Mouse (Mus musculus) embryonic facial prominence, embryonic 11.5 days (tissue): ENCODE measurements around the gene Zfp664. TPM values are rescaled to one million over a fixed set of nuclear protein-coding genes. Genes with fewer than 3 reads are reported as not detected.

ENCODE experiments used
- ATAC-seq: fragments of 200-750 bp; cut with Nextera tagmentation; replicated peaks from 2 replicates; pipeline ENCODE4 v1.8.0; 2017; ENCODE audit warnings: low read depth; ENCODE audit not compliant: insufficient number of reproducible peaks, low FRiP score, low TSS enrichment
- DNase-seq: peaks from one replicate; pipeline ENCODE4 v3.0.0-alpha.2; 2015; ENCODE audit warnings: low spot score
- H3K27ac ChIP-seq: fragments of 300-500 bp; sonication (generic); replicated peaks from 2 replicates; pipeline ENCODE4 v1.5.1; 2014; ENCODE audit warnings: mild to moderate bottlenecking, low read depth, low read length, control low read depth
- H3K27me3 ChIP-seq: fragments of 300-500 bp; sonication (generic); 2 replicates; pipeline ENCODE4 v1.6.1; 2014; ENCODE audit warnings: mild to moderate bottlenecking, low read length, moderate library complexity, mixed read lengths; ENCODE audit not compliant: control insufficient read depth, insufficient read depth
- H3K36me3 ChIP-seq: fragments of 300-500 bp; sonication (generic); replicated peaks from 2 replicates; pipeline ENCODE4 v1.6.1; 2014; ENCODE audit warnings: low read depth, mild to moderate bottlenecking, low read length, moderate library complexity, mixed read lengths; ENCODE audit not compliant: control insufficient read depth, insufficient read depth
- H3K4me1 ChIP-seq: fragments of 300-500 bp; sonication (generic); 2 replicates; pipeline ENCODE4 v1.6.1; 2014; ENCODE audit warnings: low read length, mixed read lengths; ENCODE audit not compliant: control insufficient read depth, insufficient read depth
- H3K4me2 ChIP-seq: fragments of 300-500 bp; sonication (generic); 2 replicates; pipeline ENCODE4 v1.6.1; 2014; ENCODE audit warnings: low read depth, mild to moderate bottlenecking, control low read depth, low read length, moderate library complexity
- H3K4me3 ChIP-seq: fragments of 300-500 bp; sonication (generic); 2 replicates; pipeline ENCODE4 v1.5.1; 2014; ENCODE audit warnings: low read depth, low read length, control low read depth
- H3K9ac ChIP-seq: fragments of 300-500 bp; sonication (generic); replicated peaks from 2 replicates; pipeline ENCODE4 v1.6.1; 2014; ENCODE audit warnings: mild to moderate bottlenecking, control low read depth, low read length
- H3K9me3 ChIP-seq: fragments of 300-500 bp; sonication (generic); replicated peaks from 2 replicates; pipeline ENCODE4 v1.6.1; 2016; ENCODE audit warnings: mild to moderate bottlenecking, low read length, inconsistent platforms, mixed read lengths; ENCODE audit not compliant: control insufficient read depth
- WGBS: fragments of 180-500 bp; shearing (Covaris S2); extraction: QIAGEN DNeasy Blood & Tissue Kit; methylation state at CpG from one replicate; pipeline ENCODE4 v1.1.7; 2014; 5-methylcytosine and 5-hydroxymethylcytosine counted together
- polyA plus RNA-seq: library from polyadenylated mRNA; unstranded; fragments of >200 nt; fragmentation: Nextera tagmentation; extraction: Ambion mirVana; gene quantifications from 2 replicates; pipeline ENCODE4 v1.2.1, GENCODE M21; 2014

Zfp664 gene
- polyA plus RNA-seq, 1 experiment from 2014 or later, result 126 TPM

GRCm38 (mm10) chr5:124912946-124913933 lies 50.7 kb downstream of the Zfp664 start:
- Histone ChIP-seq H3K27me3 (no peaks in the 10 kb centered on the region), H3K9ac (no peak overlapping the region), H3K36me3 (no peaks in the 10 kb centered on the region), H3K4me3 (no peak overlapping the region), H3K9me3 (no peaks in the 10 kb centered on the region), H3K4me2 (no peak overlapping the region), H3K27ac (no peak overlapping the region), H3K4me1 (no peaks in the 10 kb centered on the region)
- ATAC-seq, result no peak
- 33% methylated on average over 20 of the region's 20 CpGs for WGBS
- no peak for DNase-seq

- no peak overlapping the region for H3K4me2 ChIP-seq
- WGBS, result 87% methylated on average over 3 of the region's 3 CpGs
- H3K4me3 ChIP-seq, result no peak overlapping the region
- H3K27me3 ChIP-seq, result no peaks in the 10 kb centered on the region
- no peaks in the 10 kb centered on the region for H3K36me3 ChIP-seq
- ATAC-seq (no peak), DNase-seq (no peak)
- no peak overlapping the region for H3K27ac ChIP-seq
- no peak overlapping the region for H3K9ac ChIP-seq
- H3K9me3 ChIP-seq, result no peaks in the 10 kb centered on the region
- no peaks in the 10 kb centered on the region for H3K4me1 ChIP-seq
Observed at GRCm38 (mm10) chr5:124919798-124920197, 57.3 kb downstream of the Zfp664 start.

GRCm38 (mm10) chr5:124921410-124921809 lies 58.9 kb downstream of the Zfp664 start:
- H3K4me3 ChIP-seq, result no peak overlapping the region
- no peak for DNase-seq
- no peak for ATAC-seq
- no peak overlapping the region for H3K9ac ChIP-seq
- no peaks in the 10 kb centered on the region for H3K27me3 ChIP-seq
- no peaks in the 10 kb centered on the region for H3K36me3 ChIP-seq
- no peaks in the 10 kb centered on the region for H3K4me1 ChIP-seq
- no peak overlapping the region for H3K27ac ChIP-seq
- no peaks in the 10 kb centered on the region for H3K9me3 ChIP-seq
- H3K4me2 ChIP-seq, result no peak overlapping the region

- peak; percentile 24 for DNase-seq
- no peak overlapping the region for H3K27ac ChIP-seq
- no peak overlapping the region for H3K9ac ChIP-seq
- H3K9me3 ChIP-seq, result no peaks in the 10 kb centered on the region
- no peak for ATAC-seq
- H3K4me1 ChIP-seq, result no peaks in the 10 kb centered on the region
- no peak overlapping the region for H3K4me2 ChIP-seq
- 40% methylated on average over 18 of the region's 18 CpGs for WGBS
- no peak overlapping the region for H3K4me3 ChIP-seq
- no peaks in the 10 kb centered on the region for H3K27me3 ChIP-seq
- H3K36me3 ChIP-seq, result no peaks in the 10 kb centered on the region
Observed at GRCm38 (mm10) chr5:124922356-124923352, 60.2 kb downstream of the Zfp664 start.

- peaks cover 3% of the 10 kb centered on the region; the same call in 1 of the 2 replicates for H3K4me1 ChIP-seq
- H3K27ac ChIP-seq, result no peak overlapping the region
- H3K9me3 ChIP-seq, result no peaks in the 10 kb centered on the region
- ATAC-seq (no peak), DNase-seq (no peak)
- 76% methylated on average over 9 of the region's 9 CpGs for WGBS
- no peaks in the 10 kb centered on the region for H3K36me3 ChIP-seq
- no peak overlapping the region for H3K4me2 ChIP-seq
- no peak overlapping the region for H3K9ac ChIP-seq
- no peak overlapping the region for H3K4me3 ChIP-seq
- H3K27me3 ChIP-seq, result no peaks in the 10 kb centered on the region
Observed at GRCm38 (mm10) chr5:124929425-124930054, 67.0 kb downstream of the Zfp664 start.

GRCm38 (mm10) chr5:124930055-124930439 lies 67.6 kb downstream of the Zfp664 start:
- no peak overlapping the region for H3K9ac ChIP-seq
- ATAC-seq (no peak), DNase-seq (peak; percentile 63)
- no peaks in the 10 kb centered on the region for H3K27me3 ChIP-seq
- H3K9me3 ChIP-seq, result no peaks in the 10 kb centered on the region
- 35% methylated on average over 5 of the region's 5 CpGs for WGBS
- H3K27ac ChIP-seq, result no peak overlapping the region
- H3K36me3 ChIP-seq, result no peaks in the 10 kb centered on the region
- no peak overlapping the region for H3K4me2 ChIP-seq
- no peak overlapping the region for H3K4me3 ChIP-seq
- peaks cover 3% of the 10 kb centered on the region; the same call in 1 of the 2 replicates for H3K4me1 ChIP-seq

- no peak overlapping the region for H3K27ac ChIP-seq
- DNase-seq, result no peak
- H3K4me3 ChIP-seq, result no peak overlapping the region
- ATAC-seq, result 0 out of 2 replicates have a peak, but pooled peaks have one; percentile 49
- peaks cover 3% of the 10 kb centered on the region; the same call in 1 of the 2 replicates for H3K4me1 ChIP-seq
- no peak overlapping the region for H3K9ac ChIP-seq
- H3K4me2 ChIP-seq, result no peak overlapping the region
- WGBS, result 33% methylated on average over 9 of the region's 9 CpGs
- no peaks in the 10 kb centered on the region for H3K36me3 ChIP-seq
- H3K27me3 ChIP-seq, result no peaks in the 10 kb centered on the region
- H3K9me3 ChIP-seq, result no peaks in the 10 kb centered on the region
Observed at GRCm38 (mm10) chr5:124930603-124931002, 68.1 kb downstream of the Zfp664 start.
